Mouse (Mus musculus) hindbrain, embryonic 16.5 days (tissue): ENCODE measurements around the gene Greb1. TPM values are rescaled to one million over a fixed set of nuclear protein-coding genes. Genes with fewer than 3 reads are reported as not detected.

ENCODE experiments used
- ATAC-seq: fragments of 200-750 bp; cut with Nextera tagmentation; 2 replicates; pipeline ENCODE4 v1.8.0; 2017; ENCODE audit warnings: moderate TSS enrichment, moderate library complexity
- H3K27ac ChIP-seq: fragments of 300-500 bp; sonication (generic); 2 replicates; pipeline ENCODE4 v1.5.1; 2014; ENCODE audit warnings: low read depth, mild to moderate bottlenecking, control low read depth, low read length, moderate library complexity
- H3K27me3 ChIP-seq: fragments of 300-500 bp; sonication (generic); replicated peaks from 2 replicates; pipeline ENCODE4 v1.6.1; 2014; ENCODE audit warnings: low read length; ENCODE audit not compliant: control insufficient read depth, insufficient read depth
- H3K36me3 ChIP-seq: fragments of 300-500 bp; sonication (generic); 2 replicates; pipeline ENCODE4 v1.6.1; 2014; ENCODE audit warnings: mild to moderate bottlenecking, low read length, moderate library complexity, mixed read lengths; ENCODE audit not compliant: control insufficient read depth, insufficient read depth
- H3K4me1 ChIP-seq: fragments of 300-500 bp; sonication (generic); 2 replicates; pipeline ENCODE4 v1.6.1; 2014; ENCODE audit warnings: low read depth, low read length; ENCODE audit not compliant: control insufficient read depth, insufficient read depth
- H3K4me2 ChIP-seq: fragments of 300-500 bp; sonication (generic); 2 replicates; pipeline ENCODE4 v1.6.1; 2014; ENCODE audit warnings: mild to moderate bottlenecking, low read length, control low read depth, moderate library complexity
- H3K4me3 ChIP-seq: fragments of 300-500 bp; sonication (generic); 2 replicates; pipeline ENCODE4 v1.5.1; 2014; ENCODE audit warnings: mild to moderate bottlenecking, low read length, control low read depth, moderate library complexity
- H3K9ac ChIP-seq: fragments of 300-500 bp; sonication (generic); 2 replicates; pipeline ENCODE4 v1.6.1; 2014; ENCODE audit warnings: low read depth, mild to moderate bottlenecking, control low read depth, low read length, moderate library complexity
- H3K9me3 ChIP-seq: fragments of 300-500 bp; sonication (generic); 2 replicates; pipeline ENCODE4 v1.6.1; 2014; ENCODE audit warnings: mild to moderate bottlenecking, low read length, moderate library complexity; ENCODE audit not compliant: control insufficient read depth
- WGBS: fragments of 180-500 bp; shearing (Covaris S2); extraction: QIAGEN DNeasy Blood & Tissue Kit; methylation state at CpG from one replicate; pipeline ENCODE4 v1.1.7; 2014; 5-methylcytosine and 5-hydroxymethylcytosine counted together
- polyA plus RNA-seq: library from polyadenylated mRNA; unstranded; fragments of >200 nt; fragmentation: Nextera tagmentation; extraction: Ambion mirVana; gene quantifications from 2 replicates; pipeline ENCODE4 v1.2.1, GENCODE M21; 2015

Gene Greb1
- polyA plus RNA-seq, 1 experiment from 2014 or later, result 0.51 TPM

DNA sequence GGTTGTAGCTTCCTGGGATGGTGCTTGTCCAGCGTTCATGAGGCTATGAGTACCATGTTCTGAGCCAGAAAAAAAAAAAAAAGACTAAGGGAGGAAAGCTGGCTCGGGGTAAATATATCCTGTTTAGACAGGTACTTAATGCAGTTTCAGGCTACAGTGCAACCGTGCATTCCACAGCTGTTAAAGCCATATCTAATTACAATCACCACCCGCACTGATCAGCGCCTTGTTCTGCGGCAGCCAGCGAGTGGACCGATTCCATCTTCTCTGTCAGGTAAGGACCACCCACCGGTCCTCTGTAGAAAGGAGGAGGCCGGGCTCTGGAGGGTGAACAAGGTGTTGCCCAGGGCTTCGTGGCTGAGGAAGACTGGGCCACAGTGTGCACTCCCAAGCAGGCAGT lies 34.0 kb upstream of the Greb1 start:
- Histone ChIP-seq H3K36me3 (no peaks in the 10 kb centered on the region; the same call in 1 of the 2 replicates), H3K9ac (no peak overlapping the region), H3K27ac (no peak overlapping the region), H3K27me3 (no peaks in the 10 kb centered on the region), H3K4me3 (no peak overlapping the region), H3K4me2 (no peak overlapping the region), H3K4me1 (no peaks in the 10 kb centered on the region), H3K9me3 (no peaks in the 10 kb centered on the region)
- 68% methylated on average over 11 of the region's 11 CpGs for WGBS
- peak; percentile 50 for ATAC-seq

DNA sequence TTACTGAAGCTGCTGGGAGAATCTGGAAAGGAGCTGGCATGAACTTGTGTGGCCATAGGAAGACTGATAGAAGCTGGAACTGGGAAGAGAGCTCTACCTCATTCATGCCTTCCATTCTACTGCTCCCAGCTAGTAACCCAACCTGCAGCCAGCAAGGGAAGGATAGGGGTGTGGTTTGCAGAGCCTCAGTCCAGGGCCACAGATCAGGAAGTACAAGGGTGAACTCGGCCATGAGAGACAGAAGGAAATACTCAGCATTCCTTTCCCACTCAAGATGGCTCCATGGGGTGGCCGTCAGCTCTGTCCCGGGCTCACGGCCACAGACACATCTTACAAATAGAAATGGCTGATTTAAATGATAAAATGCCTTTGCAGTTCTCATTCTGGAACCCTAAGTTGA lies 30.4 kb upstream of the Greb1 start:
- Histone ChIP-seq H3K4me1 (no peaks in the 10 kb centered on the region), H3K36me3 (no peaks in the 10 kb centered on the region; the same call in 1 of the 2 replicates), H3K27me3 (no peaks in the 10 kb centered on the region), H3K9ac (no peak overlapping the region), H3K27ac (no peak overlapping the region), H3K4me3 (no peak overlapping the region), H3K9me3 (no peaks in the 10 kb centered on the region), H3K4me2 (no peak overlapping the region)
- 79% methylated on average over 4 of the region's 4 CpGs for WGBS
- no peak for ATAC-seq

DNA sequence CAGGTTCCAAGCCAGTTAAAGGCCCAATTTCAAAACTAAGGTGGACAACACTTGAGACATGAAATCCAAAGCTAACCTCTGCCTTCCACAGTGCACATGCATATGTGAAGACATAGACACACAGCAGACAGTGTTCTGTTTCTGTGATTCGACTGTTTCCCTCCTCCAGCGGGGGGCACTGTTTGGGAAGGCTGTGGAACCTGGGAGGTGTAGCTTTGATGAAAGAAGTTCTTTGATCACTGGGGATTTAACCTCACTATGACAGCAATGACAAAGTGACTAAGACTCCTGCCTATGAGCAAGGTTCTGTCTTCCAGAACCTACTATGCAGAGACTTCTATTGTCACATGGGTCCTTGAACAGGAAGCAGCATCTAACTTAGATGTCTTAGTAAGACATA lies 29.1 kb upstream of the Greb1 start:
- WGBS, result 78% methylated on average over 2 of the region's 2 CpGs
- no peak overlapping the region for H3K4me3 ChIP-seq

DNA sequence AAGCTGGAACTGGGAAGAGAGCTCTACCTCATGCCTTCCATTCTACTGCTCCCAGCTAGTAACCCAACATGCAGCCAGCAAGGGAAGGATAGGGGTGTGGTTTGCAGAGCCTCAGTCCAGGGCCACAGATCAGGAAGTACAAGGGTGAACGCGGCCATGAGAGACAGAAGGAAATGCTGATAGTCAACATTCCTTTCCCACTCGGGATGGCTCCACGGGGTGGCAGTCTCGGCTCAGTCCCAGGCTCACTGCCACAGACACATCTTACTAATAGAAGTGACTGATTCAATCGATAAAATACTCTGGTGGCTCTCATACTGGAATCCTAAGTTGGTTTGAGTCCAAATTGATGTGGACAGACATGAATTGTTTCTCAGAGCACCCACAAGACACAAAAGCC lies 27.8 kb upstream of the Greb1 start:
- H3K27me3 ChIP-seq, result no peaks in the 10 kb centered on the region
- no peak overlapping the region for H3K9ac ChIP-seq
- H3K9me3 ChIP-seq, result no peaks in the 10 kb centered on the region
- no peaks in the 10 kb centered on the region for H3K4me1 ChIP-seq
- no peak for ATAC-seq
- H3K27ac ChIP-seq, result no peak overlapping the region
- no peak overlapping the region for H3K4me2 ChIP-seq
- H3K4me3 ChIP-seq, result no peak overlapping the region
- H3K36me3 ChIP-seq, result no peaks in the 10 kb centered on the region; the same call in 1 of the 2 replicates
- WGBS, result 85% methylated on average over 6 of the region's 6 CpGs

More for the DNA sequence above, 29.1 kb upstream of the Greb1 start:
- Histone ChIP-seq H3K9ac (no peak overlapping the region), H3K9me3 (no peaks in the 10 kb centered on the region), H3K27me3 (no peaks in the 10 kb centered on the region), H3K4me1 (no peaks in the 10 kb centered on the region), H3K36me3 (no peaks in the 10 kb centered on the region; the same call in 1 of the 2 replicates), H3K27ac (no peak overlapping the region), H3K4me2 (no peak overlapping the region)
- no peak for ATAC-seq

DNA sequence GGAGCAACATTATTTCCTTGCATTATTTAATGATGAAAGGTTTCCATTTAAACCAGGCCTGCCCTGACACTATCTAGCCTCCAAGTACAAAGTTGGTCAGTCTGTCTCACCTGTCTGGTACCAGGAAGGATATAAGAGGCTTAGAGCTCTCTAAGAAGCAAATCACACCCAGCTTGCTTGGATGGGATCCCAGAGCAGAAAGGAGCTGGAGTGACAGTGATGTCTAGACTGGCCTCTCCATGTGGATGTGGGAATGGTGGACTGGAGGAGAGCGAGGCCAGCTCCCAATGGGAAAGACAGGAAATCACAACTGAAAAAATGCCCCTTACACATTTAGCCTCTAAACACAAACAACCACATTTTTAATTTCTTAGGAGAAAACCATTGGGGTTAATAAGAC lies 23.0 kb upstream of the Greb1 start:
- Histone ChIP-seq H3K4me3 (no peak overlapping the region), H3K9ac (no peak overlapping the region), H3K27ac (no peak overlapping the region), H3K27me3 (no peaks in the 10 kb centered on the region), H3K9me3 (no peaks in the 10 kb centered on the region), H3K4me1 (no peaks in the 10 kb centered on the region), H3K36me3 (peaks cover 12% of the 10 kb centered on the region), H3K4me2 (no peak overlapping the region)
- no peak for ATAC-seq
- WGBS, result 90% methylated on average over 1 of the region's 1 CpGs

DNA sequence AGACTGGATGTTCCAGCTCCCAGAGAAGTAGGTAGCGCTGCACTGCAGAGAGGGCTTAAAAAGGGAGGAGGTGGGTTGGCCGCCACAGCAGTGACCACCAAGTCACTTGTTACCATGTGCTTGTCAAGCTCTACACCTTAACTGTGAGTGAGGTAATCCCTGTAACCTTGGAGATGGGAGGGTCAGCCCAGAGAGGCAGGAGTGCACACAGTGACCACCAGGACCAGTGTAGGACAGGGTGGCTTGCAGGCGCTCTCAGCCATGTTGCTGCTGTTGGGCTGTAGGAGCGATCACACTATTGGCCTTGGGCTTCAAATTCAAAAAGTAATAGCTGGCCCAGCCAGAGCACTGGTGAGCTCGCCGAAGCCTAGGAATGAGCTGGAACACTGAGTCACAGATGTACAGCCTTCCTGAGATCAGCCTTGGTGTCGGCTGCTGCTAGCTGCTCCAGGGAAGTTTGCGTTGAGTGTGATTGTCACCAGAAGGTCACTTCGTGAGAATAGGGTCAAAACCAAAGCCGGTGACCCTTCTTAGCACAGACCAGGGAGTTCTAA lies 21.6 kb upstream of the Greb1 start:
- H3K9ac ChIP-seq, result no peak overlapping the region
- ATAC-seq, result no peak
- H3K9me3 ChIP-seq, result no peaks in the 10 kb centered on the region
- H3K4me1 ChIP-seq, result no peaks in the 10 kb centered on the region
- no peak overlapping the region for H3K4me3 ChIP-seq
- H3K4me2 ChIP-seq, result no peak overlapping the region
- no peaks in the 10 kb centered on the region for H3K27me3 ChIP-seq
- H3K36me3 ChIP-seq, result peaks cover 15% of the 10 kb centered on the region
- WGBS, result 97% methylated on average over 10 of the region's 10 CpGs
- no peak overlapping the region for H3K27ac ChIP-seq

DNA sequence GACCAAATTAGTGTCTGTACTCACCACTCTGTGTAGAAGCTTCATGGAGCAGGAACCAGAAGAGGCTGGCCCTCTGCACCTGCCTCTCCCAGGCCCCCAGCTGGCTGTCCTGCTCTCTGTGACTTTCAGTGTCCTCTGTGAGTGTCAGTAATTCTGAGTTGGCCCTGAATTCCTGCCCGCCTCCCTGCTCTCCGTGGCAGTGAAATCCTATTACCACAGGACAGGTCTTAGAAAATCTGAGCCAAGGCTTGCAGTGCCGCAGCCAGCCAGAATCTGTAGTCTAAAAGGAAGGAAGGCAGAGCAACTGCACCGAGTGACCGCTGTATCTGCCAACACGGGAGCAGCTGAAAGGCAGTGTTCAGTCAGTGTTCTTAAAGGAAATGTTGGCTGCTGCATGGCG lies 20.1 kb upstream of the Greb1 start:
- Histone ChIP-seq H3K27ac (0 out of 2 replicates have a peak overlapping the region, but pooled peaks have one; percentile 12), H3K4me2 (no peak overlapping the region), H3K4me1 (no peaks in the 10 kb centered on the region), H3K9me3 (no peaks in the 10 kb centered on the region), H3K27me3 (no peaks in the 10 kb centered on the region), H3K36me3 (peaks cover 18% of the 10 kb centered on the region), H3K4me3 (no peak overlapping the region), H3K9ac (no peak overlapping the region)
- 73% methylated on average over 7 of the region's 7 CpGs for WGBS
- ATAC-seq, result peak; percentile 71

DNA sequence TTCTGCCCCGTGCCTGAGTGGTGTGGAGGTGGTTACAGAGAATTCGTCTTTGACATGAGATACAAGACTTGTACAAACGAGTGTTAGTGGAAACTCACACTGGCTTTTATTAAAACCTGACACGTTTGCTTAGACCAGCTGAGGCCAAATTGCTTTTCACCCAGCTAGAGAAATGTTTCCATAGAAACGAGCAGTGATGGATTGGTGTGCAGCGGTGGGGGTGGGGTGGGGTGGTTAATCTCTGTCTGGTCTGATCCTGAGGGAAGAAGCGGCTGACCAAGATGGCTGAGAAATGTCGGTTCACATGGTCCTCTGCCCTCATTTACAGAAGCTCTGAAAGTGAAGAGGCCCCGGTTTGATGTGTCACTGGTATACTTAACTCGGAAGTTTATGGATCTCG lies 17.8 kb upstream of the Greb1 start:
- H3K9ac ChIP-seq, result no peak overlapping the region
- H3K27ac ChIP-seq, result no peak overlapping the region
- H3K36me3 ChIP-seq, result peaks cover 18% of the 10 kb centered on the region
- H3K4me3 ChIP-seq, result no peak overlapping the region
- ATAC-seq, result peak; percentile 73
- H3K4me2 ChIP-seq, result no peak overlapping the region
- WGBS, result 26% methylated on average over 11 of the region's 11 CpGs
- no peaks in the 10 kb centered on the region for H3K4me1 ChIP-seq
- H3K9me3 ChIP-seq, result no peaks in the 10 kb centered on the region
- no peaks in the 10 kb centered on the region for H3K27me3 ChIP-seq

DNA sequence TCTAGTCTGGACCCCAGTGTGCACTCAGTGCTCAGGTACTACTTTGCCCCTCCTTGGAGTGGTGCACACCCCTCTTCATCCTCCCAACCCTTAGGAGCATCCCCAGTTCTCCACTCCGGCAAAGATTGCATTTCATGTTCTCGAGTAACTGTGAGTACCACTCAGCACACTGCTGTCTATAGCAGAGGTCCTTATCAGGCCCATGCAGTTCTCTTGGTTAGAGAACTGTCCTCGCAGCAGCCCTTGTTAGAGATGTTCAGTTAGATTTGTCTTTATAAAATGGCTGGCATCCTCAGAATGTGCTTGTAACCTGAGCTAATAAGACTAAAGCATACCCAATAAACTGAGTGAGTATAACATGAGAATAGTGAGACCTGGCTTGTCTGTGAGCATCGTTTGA lies 16.5 kb upstream of the Greb1 start:
- no peak overlapping the region for H3K4me2 ChIP-seq
- ATAC-seq, result no peak
- 81% methylated on average over 4 of the region's 4 CpGs for WGBS
- peaks cover 11% of the 10 kb centered on the region for H3K36me3 ChIP-seq
- H3K27ac ChIP-seq, result no peak overlapping the region
- no peak overlapping the region for H3K9ac ChIP-seq
- peaks cover 8% of the 10 kb centered on the region for H3K4me1 ChIP-seq
- H3K9me3 ChIP-seq, result no peaks in the 10 kb centered on the region
- H3K4me3 ChIP-seq, result no peak overlapping the region
- no peaks in the 10 kb centered on the region for H3K27me3 ChIP-seq

DNA sequence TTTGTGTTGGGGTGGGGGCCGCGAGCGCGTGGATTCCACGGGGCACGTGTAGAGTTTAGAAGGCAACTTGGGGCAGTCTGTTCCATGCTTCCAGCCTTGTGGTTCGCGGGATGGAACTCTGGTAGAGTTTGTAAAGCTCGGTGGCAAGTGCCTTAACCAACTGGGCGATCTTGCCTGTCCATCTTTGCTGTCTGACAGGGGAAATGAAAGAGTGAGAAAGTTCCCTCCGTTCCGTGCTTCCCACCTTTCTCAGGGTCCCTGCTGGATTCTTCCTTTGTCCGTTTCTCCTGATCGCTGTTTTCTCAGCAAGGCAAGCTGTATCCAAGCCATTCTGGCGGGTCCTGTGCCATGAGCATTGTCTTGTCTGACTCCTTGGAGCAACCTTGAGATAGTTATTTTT lies 10.8 kb upstream of the Greb1 start:
- H3K4me1 ChIP-seq, result peaks cover 14% of the 10 kb centered on the region
- H3K9me3 ChIP-seq, result no peaks in the 10 kb centered on the region
- ATAC-seq, result peak; percentile 38
- H3K27ac ChIP-seq, result no peak overlapping the region
- 5% methylated on average over 15 of the region's 15 CpGs for WGBS
- no peaks in the 10 kb centered on the region for H3K36me3 ChIP-seq
- peak overlapping the region; percentile 68 for H3K4me2 ChIP-seq
- no peaks in the 10 kb centered on the region for H3K27me3 ChIP-seq
- H3K9ac ChIP-seq, result peak overlapping the region; percentile 95
- H3K4me3 ChIP-seq, result peak overlapping the region; percentile 93
